Mouse (Mus musculus): ENCODE data around the gene Cox17.
A peak's percentile ranks its signal among the peaks of the same experiment; 100 is the strongest.
"Not testable (repeated sequence)": the region's sequence is repeated elsewhere in the genome, so short reads cannot be mapped to it uniquely, and the experiment has no call there.

Cox17 gene

DNA sequence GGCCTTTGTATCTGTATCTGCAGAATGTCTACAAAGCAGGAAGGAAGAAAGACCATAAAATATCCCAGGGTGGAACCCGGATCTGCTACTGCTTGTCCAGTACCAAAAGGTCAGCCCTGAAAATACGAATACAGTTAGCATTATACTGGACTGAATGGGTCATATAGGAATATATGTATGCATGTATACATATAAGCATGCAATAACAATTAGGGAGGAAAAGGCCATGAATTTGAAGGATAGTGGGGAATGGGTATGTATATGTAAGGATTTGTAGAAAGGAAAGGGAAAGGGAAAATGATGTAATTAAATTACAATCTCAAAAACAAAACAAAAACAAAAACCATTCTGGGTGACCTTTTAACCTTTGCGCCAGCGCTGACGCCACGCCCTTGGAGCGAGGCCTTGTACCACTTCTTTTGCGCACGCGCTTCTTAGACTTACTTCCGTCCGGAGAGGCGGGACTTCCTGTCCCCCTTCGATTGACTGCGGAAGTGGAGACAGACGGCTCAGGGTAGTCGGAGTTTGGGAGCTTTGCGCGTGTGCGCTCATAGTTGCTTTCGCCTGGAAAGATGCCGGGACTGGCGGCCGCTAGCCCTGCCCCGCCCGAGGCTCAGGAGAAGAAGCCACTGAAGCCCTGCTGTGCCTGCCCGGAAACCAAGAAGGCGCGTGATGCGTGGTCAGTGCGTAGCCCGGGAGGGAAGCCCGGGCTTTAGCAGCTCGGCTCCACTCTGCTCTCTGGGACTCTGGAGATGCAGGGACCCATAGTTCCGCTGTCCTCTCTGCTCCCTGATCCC is at the start of gene Cox17, which contains the start of gene Gm21987:
Gene Cox17, plus strand, starts transcription at position 463 of the 797 bp plus-strand sequence.
Gene Gm21987, plus strand, starts transcription at position 512 of the 797 bp plus-strand sequence.
- DNase-seq (ENCODE audit: low spot score), result peak; percentile 90

- DNase-seq (ENCODE audit: low spot score), result no peak
Observed at GRCm38 (mm10) chr16:38298410-38298809, 48.4 kb upstream of the Cox17 start.

GRCm38 (mm10) chr16:38302367-38302766 is 44.4 kb upstream of the Cox17 start:
- no peak for DNase-seq (ENCODE audit: low spot score)

DNA sequence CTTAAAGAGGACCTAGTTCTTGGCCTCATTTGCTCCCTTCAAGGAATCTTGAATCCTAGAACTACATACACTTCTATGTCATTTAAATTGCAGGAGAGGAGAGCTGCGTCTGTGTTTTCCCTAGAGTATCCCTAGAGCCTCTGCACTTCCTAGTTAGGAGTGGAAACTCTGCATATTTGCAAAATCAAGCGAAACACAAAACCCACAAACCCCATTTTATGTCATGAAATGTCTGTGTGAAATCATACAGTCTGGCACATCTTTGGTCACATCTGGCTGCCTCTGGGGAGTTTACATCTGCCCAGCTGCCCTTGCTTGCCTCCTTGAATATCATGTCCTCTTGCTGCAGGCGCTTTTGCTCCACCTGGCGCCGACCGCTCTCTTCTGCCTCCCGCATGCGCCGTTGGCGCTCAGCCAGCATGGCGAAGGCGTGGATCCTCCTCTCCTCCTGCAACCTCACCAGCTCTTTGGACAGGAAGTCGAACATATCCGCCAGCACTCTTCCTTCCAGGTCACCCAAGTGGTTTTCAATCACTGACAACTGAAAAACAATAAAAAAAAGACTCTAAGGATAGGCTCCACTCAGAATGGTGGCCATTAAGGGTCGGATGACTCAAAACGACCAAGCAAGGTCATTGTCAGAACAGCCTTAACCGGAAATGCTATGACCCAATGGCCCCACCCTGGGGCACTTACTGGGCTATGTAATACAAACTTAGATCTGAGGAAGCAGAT is 42.2 kb upstream of the Cox17 start:
- no peak for DNase-seq (ENCODE audit: low spot score)

DNA sequence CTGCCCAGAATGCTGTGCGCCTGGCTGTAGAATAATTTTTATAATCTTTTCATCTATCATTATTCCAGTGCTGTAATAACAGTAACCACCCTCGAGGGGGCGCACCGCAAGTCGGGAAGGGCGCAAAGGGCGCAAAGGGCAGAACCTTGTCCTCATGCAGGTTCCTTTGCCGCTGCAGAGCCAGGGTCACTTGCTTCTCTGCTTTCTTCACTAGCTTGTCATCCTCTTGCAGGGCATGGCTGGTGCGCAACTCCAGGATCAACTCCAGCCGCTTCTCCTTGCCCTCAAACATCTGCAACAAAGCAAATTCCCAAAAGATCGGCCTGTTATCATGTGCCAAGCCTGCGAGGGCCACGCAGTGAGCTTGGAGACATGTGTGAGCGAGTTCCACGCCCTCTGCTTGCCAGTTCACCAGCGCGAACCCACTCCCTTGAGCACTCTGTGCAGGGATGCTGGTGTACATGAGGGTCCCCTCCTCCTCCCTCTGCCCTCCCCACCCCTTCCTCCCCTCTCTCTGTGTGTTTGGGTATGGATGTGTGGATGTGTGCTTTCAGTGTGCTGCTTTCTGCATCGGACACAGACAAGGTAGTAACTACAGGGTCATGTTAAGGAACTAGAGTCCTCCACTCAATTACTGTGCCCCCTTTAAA is 40.1 kb upstream of the Cox17 start:
- DNase-seq (ENCODE audit: low spot score), result no peak

DNA sequence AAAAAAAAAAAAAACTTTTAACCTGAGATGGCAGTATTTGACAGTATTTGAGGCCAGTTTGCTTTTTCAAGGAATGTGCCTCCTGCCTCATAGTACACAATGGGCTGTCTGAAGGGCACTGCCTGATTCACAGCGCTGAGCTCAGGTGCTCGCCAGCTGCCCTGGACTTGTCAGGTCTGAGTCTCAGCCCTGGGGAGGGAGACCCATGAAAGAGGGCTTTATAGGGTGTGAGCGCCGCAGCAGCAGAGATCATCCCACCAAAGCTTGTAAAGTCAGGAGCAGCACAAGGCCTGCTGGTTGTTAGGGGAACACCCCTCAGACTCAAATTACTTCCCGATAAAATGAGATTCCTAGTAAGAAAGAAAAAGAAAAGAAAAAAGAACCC is 39.6 kb upstream of the Cox17 start:
- DNase-seq (ENCODE audit: low spot score), result no peak

DNA sequence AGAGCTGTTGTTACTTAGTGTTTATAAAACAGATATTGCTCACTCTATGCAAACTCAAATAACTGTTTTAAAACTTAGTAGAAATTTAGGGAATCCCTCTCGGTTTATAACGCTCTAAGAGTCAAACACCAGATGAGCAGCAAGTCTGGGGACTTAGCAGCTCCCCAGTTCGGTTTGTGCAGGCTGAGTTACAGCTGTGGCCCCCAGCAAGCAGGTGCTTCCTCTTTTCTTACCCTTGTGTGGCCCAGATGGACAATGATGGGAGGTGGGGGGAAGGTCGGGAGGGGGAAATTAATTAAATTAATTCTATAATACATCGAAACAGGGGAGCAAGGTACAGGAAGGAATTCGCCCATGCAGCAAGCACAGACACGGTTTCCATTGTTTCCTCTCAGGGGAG is 39.1 kb upstream of the Cox17 start:
- no peak for DNase-seq (ENCODE audit: low spot score)

- no peak for DNase-seq (ENCODE audit: low spot score)
Observed at GRCm38 (mm10) chr16:38308195-38308594, 38.6 kb upstream of the Cox17 start.

GRCm38 (mm10) chr16:38318492-38318891 is 28.3 kb upstream of the Cox17 start:
- DNase-seq (ENCODE audit: low spot score), result no peak

GRCm38 (mm10) chr16:38319087-38319486 is 27.7 kb upstream of the Cox17 start:
- no peak for DNase-seq (ENCODE audit: low spot score)

- DNase-seq (ENCODE audit: low spot score), result peak; percentile 36
Observed at GRCm38 (mm10) chr16:38321452-38321935, 25.3 kb upstream of the Cox17 start.

GRCm38 (mm10) chr16:38324311-38324710 is 22.5 kb upstream of the Cox17 start:
- DNase-seq (ENCODE audit: low spot score), result no peak

GRCm38 (mm10) chr16:38326778-38327397 is 19.9 kb upstream of the Cox17 start:
- DNase-seq (ENCODE audit: low spot score), result no peak

- no peak for DNase-seq (ENCODE audit: low spot score)
Observed at GRCm38 (mm10) chr16:38329340-38329739, 17.5 kb upstream of the Cox17 start.

GRCm38 (mm10) chr16:38334431-38334830 is 12.4 kb upstream of the Cox17 start:
- no peak for DNase-seq (ENCODE audit: low spot score)

DNA sequence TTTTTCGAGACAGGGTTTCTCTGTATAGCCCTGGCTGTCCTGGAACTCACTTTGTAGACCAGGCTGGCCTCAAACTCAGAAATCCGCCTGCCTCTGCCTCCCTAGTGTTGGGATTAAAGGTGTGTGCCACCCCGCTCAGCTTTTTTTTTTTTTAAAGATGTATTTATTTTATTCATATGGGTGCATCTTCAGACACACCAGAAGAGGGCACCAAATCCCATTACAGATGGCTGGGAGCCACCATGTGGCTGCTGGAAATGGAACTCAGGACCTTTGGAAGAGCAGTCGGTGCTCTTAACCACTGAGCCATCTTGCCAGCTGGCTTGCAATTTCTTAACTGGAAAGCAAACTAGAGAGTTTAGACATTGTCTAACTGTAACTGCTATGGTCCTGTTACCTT is 8.7 kb upstream of the Cox17 start:
- DNase-seq (ENCODE audit: low spot score), result not testable (repeated sequence)

GRCm38 (mm10) chr16:38341396-38342324 is 5.1 kb upstream of the Cox17 start, which contains the start of gene Maats1:
TSS of gene Maats1 (minus strand) at chr16:38342143.
- DNase-seq (ENCODE audit: low spot score), result no peak

GRCm38 (mm10) chr16:38344941-38345725 is 1.7 kb upstream of the Cox17 start:
- no peak for DNase-seq (ENCODE audit: low spot score)

- DNase-seq (ENCODE audit: low spot score), result no peak
Observed at GRCm38 (mm10) chr16:38347588-38347987, 797 bp downstream of the Cox17 start.

GRCm38 (mm10) chr16:38348217-38348761 is 1.5 kb downstream of the Cox17 start:
- DNase-seq (ENCODE audit: low spot score), result no peak

Measured in layer of hippocampus, adult 9-10 months (tissue).